Mouse (Mus musculus): ENCODE measurements around the gene Gm8764. TPM values are rescaled to one million over a fixed set of nuclear protein-coding genes. Genes with fewer than 3 reads are reported as not detected.

Gm8764 gene
- not detected in 2 replicates for polyA plus RNA-seq (2012; rRNA removed; ENCODE audit: low replicate concordance)

GRCm38 (mm10) chr10:104159706-104160105 is at the start of gene Gm8764:
Gm8764 (plus strand) TSS chr10:104160006.

GRCm38 (mm10) chr10:104142687-104143086 is 17.1 kb upstream of the Gm8764 start, which contains the start of gene Gm21293:
Gm21293 (plus strand) TSS chr10:104142987.

DNA sequence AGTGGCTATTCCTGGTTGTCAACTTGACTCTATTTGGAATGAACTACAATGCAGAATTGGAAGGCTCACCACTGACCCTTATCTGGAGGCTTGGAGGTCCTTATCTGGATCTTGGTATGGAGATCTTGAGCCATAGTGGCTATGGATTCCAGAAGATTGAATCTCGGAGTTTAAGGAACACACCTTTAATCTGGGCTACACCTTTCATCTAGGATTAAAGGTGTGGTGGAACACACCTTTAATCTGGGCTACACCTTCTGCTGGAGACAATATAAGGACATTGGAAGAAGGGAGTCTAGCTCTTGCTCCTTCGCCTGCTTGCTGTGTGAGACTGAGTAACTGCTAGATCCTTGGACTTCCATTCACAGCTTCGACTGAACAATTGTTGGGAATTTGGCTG is 8.6 kb upstream of the Gm8764 start, which contains the start of gene Gm6763:
Gm6763 (plus strand) TSS at position 301 of the 400 bp plus-strand sequence.

DNA sequence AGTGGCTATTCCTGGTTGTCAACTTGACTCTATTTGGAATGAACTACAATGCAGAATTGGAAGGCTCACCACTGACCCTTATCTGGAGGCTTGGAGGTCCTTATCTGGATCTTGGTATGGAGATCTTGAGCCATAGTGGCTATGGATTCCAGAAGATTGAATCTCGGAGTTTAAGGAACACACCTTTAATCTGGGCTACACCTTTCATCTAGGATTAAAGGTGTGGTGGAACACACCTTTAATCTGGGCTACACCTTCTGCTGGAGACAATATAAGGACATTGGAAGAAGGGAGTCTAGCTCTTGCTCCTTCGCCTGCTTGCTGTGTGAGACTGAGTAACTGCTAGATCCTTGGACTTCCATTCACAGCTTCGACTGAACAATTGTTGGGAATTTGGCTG is 8.4 kb downstream of the Gm8764 start, which contains the start of gene Gm21304:
Gm21304 (plus strand) TSS at position 301 of the 400 bp plus-strand sequence.

GRCm38 (mm10) chr10:104176724-104177123 is 16.9 kb downstream of the Gm8764 start, which contains the start of gene Gm21312:
Gm21312 (plus strand) TSS chr10:104177024.

GRCm38 (mm10) chr10:104185233-104185632 is 25.4 kb downstream of the Gm8764 start, which contains the start of gene Gm20765:
Gm20765 (plus strand) TSS chr10:104185533.

GRCm38 (mm10) chr10:104193742-104194141 is 33.9 kb downstream of the Gm8764 start, which contains the start of gene Gm4340:
Gm4340 (plus strand) TSS chr10:104194042.

Other genes starting within 250 kb of the Gm8764 start
- gene Gm21293, start 17.0 kb upstream of the Gm8764 start, polyA plus RNA-seq (2012; rRNA removed; ENCODE audit: low replicate concordance): not detected in 2 replicates
- gene Gm6763, start 8.5 kb upstream of the Gm8764 start, polyA plus RNA-seq (2012; rRNA removed; ENCODE audit: low replicate concordance): not detected in 2 replicates
- gene Gm21304, start 8.5 kb downstream of the Gm8764 start, polyA plus RNA-seq (2012; rRNA removed; ENCODE audit: low replicate concordance): not detected in 2 replicates
- gene Gm21312, start 17.0 kb downstream of the Gm8764 start, polyA plus RNA-seq (2012; rRNA removed; ENCODE audit: low replicate concordance): not detected in 2 replicates
- gene Gm20765, start 25.5 kb downstream of the Gm8764 start, polyA plus RNA-seq (2012; rRNA removed; ENCODE audit: low replicate concordance): not detected in 2 replicates
- not detected in 2 replicates for gene Gm4340, start 34.0 kb downstream of the Gm8764 start, polyA plus RNA-seq (2012; rRNA removed; ENCODE audit: low replicate concordance)

All from duodenum, adult 2 months (tissue).